Mouse (Mus musculus): ENCODE results near the gene Igf1.
A peak's percentile ranks its signal among the peaks of the same experiment; 100 is the strongest.

Gene Igf1

DNA sequence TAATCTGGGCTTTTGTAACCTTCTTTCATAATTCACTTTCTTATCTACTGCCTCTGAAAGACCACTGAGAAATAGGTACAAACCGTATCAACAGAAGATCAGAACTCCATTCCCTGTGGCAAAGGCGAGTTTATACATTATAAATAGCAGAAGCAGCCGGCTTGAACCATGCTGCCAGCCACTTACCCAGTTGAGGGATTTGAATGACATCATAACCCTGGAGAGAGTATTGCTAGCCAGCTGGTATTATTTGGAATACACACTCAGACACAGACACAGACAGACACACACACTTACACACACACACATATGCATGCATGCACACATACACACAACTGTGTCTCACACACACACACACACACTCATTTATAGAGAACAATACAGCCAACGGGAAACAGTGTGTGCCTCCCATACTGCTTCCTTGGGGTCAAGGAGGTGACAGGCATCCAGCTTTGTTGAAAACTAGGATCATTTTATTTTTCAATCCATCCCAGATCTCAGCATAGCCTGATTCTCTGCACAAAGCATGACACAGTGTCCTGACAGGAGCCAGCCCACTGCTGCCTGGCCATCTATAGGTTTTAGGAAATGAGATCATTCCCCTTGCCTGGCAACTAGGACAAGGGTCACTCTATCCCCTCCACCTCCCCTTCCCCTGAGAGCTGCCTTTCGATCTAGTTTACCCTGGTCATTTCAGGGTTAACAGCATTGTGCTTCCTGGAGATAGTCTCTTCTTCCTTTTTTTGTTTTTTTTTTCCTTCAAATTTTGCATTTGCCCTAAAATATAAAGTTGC, at the start of gene Igf1:
Gene Igf1 (plus strand): TSS at position 253 of the 794 bp plus-strand sequence.
- DNase-seq (ENCODE audit: low read depth): no peak

DNA sequence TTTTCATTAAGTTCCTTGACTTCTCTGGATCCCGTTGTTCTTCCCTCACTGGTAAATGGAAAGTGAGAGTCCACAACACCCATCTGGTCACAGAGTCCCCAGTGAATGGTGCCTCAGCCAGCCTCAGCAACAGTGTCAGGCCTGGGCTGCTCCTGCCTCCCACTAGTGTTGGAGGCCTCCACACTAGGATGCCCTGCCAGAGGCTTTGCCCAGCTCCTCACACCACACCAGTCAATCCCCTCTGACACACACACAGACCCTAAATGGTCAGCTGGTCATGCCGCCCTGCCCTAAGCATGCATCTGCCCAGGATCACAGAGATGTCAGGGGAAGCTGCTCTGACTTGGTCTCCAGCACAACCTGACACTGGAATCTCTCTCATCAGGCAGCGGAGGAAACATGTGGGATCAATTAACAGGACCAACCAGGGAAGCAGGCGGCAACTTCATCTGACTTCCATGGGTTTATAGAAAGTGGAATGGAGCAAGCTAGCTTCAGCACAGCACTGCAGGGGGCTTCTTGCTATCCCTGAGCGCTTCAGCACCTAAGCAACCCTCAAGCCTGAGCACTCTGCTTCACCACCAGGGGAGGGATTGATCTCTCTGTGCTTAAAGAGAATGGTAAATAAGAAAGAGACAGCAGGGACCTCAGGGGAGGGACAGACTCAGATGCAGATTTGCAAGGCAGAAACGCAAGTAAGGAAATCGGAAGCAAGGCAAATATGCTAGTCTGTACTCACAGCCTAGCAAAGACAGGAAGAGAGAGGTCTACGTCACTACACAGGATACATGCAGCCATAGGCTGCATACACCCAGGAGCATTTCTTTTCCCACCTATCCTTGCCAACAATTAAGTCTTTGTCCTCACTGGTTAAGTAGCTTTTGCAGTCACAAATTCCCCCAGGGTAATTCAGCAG, 45.6 kb upstream of the Igf1 start:
- DNase-seq (ENCODE audit: low read depth): no peak

DNA sequence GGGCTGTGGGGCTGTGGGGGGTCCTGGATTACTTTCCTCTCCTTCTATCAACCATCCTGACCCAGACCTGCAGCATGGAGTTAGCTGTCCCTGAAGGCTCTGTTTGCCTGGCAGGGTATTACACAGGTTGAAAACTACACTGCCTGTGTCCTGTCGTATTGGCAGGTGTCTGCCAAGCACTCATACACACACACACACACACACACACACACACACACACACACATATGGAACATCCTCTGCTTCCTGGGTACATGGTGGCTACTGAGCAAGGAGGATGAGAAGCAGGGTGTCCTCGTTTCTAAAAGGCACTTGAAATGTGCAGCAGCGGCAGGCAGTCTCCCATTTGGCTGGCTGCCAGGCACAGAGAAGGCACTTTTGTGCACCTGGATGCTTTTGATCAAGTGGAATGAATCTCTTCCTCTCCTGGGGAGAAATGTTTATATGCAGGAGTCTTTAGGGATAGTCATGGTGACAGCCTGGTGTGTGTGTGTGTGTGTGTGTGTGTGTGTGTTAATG, 44.9 kb upstream of the Igf1 start:
- DNase-seq (ENCODE audit: low read depth): no peak

DNA sequence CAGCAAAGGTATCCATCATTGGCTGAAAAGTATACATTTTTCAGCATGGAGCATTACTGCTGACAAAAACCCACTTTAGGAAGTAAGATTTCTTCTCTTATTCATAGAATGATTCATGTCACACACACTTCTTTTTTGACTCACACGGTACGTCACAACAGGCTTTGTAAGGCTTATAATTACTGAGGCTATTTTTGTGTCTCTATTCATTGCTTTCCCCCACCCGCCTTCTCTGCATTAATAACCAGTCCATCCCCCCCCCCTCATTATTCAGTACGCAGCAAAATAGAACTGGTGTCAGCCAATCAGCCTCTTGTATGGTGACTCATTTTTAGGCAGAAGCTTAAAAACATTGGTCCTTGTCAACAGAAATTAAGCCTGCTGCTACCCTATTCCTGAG, 41.2 kb upstream of the Igf1 start:
- DNase-seq (ENCODE audit: low read depth): no peak

DNA sequence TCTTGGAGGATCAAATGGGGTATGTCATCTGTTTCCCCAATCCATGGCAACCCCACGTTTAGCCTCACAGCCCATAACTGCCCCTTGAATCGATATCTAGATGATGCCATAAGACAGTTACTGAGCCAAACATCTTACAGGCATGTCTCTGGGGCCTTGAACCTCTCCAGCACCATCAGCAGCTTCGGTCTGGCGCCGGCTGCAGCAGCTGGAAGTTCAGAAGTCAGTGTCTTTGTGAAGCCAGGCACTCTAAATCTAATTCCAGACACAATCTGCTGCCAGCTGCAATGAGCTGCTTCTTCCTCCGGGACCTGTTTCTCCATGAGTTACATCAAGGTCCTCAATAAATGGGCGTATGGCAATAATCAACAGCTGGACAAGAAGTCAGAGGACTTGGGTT, 40.3 kb upstream of the Igf1 start:
- DNase-seq (ENCODE audit: low read depth): no peak

DNA sequence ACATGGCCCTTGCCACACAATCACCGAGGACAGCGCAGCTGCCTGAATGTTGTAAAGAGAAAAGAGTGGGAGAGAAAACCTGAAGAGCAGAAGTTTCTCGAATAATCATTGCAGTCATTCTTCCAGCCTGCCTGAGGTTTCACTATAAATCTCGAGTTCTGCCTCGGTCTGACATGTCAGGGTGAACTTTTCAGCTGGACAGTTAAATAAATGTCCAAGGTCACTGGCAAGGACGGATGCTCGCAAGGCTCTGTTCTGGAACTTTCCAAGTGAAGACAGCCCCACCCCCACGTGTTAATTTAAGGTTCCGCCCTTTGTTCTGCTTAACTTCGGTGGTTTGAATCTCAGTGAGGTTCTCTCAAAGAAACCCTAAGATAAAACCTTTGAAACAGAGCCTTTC, 36.2 kb upstream of the Igf1 start:
- no peak for DNase-seq (ENCODE audit: low read depth)

DNA sequence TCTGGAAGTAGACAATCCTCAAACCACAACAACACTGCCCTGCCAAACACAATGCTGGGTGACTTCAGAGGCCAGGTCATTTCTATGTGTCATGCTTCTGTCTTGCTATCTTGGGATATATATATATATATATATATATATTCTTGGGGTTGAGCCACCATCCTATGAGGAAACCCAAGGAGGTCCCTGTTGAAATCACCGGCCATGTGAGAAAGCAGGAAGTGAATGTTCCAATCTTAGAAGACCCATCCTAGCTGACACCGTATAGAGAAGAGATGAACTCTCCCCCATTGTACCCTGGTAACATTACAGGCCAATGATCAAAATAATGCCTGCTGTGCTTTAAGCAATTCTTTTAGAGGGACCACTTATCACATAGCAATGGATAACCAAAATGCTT, 28.1 kb upstream of the Igf1 start:
- no peak for DNase-seq (ENCODE audit: low read depth)

DNA sequence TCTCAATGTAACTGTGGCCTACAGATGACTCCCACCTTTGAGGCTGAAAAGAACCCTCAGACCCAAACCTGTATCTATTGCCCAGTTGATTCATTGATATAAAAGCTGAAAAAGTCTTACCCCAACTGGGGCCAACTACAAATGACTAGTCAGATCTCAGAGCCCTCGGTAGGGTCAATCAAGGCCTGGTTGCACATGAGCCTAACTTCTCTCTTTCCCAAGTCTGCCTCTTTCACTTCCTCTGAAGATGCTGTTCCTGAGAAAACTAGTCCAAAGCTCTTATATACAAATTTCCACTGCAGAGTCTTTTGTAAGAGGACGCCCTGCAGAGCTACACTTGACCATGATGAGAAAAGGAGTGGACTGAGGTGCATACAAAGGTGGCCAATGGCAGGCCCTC, 27.4 kb upstream of the Igf1 start:
- no peak for DNase-seq (ENCODE audit: low read depth)

DNA sequence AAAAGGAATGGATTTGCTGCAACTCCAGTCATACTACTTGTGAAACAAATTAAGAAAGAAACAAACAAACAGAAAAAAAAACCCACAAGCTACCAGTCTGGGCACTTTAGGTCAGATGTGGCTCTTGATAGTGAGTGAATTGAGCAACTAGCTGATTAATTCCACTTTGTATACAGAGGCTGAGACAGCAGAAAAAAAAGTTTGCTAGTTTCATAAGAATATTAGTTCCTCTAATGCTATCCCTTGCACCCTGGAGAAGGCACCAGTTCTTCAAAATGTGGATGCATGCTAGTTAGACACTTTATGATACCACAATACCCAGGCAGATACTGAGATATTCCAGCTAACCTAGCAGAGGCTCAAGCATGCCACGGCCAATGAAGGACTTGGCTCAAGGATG, 26.0 kb upstream of the Igf1 start:
- no peak for DNase-seq (ENCODE audit: low read depth)

DNA sequence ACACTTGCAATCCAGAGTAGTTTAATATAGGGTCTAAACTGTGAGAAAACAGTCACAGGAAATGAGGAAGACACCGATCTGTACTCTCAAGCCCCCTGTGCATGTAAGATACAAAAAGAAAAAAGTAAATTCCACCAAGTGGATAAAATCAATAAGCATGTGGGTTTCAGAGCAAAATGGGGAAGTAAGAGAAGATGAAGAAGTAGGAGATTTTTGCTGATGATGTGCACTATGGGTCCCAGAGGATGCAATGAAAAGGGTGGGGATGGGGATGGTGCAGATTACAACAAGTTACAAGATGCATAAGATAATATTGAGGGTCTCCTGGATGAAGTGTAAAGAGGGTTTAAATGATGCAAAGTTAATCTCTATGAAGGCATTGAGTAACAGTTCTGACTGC, 18.6 kb upstream of the Igf1 start:
- DNase-seq (ENCODE audit: low read depth): no peak

DNA sequence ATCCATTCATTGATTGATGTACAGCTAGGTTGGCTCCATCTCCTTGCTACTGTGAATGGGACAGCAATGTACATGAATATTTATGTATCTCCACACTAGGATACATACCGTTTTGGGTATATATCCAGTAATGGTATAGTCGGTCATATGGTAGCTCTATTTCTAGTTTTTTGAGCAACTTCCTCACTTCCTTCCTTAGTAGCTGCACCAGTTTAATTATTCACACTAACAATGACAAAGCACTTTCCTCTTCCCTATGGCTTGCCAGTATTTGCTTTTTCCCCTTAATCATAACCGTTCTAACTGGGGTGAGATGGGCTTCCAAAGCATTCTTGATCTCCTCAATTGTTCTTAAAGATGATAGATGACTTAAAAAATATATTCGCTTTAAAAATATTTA, 15.6 kb upstream of the Igf1 start:
- DNase-seq (ENCODE audit: low read depth): no peak

DNA sequence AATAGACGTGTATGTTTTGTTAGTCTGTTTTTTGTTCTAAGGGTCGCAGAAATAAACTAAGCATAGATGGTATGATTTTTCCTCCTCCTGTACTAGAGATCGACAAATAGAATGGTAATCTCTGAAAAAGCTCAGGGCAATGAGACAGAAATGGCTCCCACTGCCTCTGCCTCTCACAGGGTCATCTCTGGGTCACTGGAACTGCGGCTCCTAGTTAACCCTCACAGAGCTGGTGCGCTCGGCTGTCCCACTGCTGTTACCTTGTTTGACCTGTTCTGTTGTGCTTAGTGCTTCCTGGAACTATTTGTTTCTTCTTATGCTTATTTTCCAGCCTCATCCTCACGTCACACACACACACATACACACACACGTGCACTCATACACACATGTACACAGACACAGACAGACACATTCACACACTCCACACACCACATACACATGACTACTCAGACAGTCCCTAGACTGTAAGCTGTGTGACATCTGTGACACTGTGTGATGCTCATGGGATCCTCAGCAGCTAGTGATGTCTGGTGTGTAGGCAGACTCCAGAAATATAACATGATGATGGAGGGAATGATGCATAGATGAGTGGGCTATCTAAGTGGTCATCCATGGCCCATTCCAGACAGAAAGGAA, 13.0 kb upstream of the Igf1 start:
- DNase-seq (ENCODE audit: low read depth): no peak

DNA sequence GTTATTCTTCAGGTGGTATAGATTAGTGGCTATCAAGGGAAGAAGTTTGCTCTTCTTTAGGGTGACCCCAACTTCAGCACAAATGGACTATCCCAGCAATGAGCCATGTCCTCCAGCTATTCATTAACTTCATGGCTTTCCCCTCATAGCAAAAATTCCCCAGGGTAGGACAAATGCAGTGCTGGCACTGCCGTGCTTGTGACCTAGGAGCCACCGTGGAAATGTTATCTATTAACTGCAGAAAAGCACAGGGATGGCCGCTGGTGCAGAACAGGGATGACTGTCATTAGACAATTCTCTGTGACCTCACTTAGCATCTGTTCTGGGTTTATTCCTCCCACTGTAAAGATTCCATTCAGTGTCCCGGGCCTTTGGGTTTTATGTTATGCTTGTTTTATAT, 10.2 kb upstream of the Igf1 start:
- DNase-seq (ENCODE audit: low read depth): no peak

DNA sequence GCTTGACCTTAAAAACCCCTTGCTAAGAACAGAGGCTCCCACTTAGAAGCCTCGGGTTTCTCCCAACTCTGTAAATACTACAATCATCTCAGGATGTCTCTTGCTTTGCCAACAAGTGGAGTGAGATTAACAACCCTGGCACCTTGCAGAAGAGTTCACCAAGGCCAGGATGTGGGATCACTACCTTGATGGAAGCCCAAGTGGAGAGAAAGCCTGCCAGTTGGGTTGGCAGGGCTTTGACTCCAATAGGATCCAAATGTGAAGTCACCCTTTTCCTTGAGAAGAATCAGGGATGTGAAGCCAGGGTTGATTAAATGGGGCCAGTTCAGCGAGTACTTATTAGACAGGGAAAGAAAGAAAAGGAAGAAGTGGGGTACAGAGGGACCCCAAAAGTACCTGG, 9.6 kb upstream of the Igf1 start:
- DNase-seq (ENCODE audit: low read depth): no peak

DNA sequence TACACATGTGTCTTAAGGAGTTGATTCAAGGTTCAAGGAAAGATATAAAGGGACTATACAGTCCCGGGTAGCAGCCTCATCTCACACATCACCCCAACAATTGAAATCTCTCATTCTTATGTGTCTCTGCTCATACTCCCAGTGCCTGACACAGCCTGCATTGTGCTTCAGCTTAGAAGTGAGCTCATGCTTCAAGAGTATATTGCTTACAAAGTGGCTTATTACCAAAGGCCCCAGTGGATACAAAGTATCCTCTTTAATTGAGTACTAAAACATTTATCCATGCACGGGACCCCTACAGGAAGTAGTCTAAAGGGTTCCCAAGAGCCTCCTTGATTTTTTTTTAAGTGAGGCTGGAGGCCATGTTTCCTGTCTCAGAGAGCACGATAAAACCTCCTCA, 6.6 kb upstream of the Igf1 start:
- no peak for DNase-seq (ENCODE audit: low read depth)

DNA sequence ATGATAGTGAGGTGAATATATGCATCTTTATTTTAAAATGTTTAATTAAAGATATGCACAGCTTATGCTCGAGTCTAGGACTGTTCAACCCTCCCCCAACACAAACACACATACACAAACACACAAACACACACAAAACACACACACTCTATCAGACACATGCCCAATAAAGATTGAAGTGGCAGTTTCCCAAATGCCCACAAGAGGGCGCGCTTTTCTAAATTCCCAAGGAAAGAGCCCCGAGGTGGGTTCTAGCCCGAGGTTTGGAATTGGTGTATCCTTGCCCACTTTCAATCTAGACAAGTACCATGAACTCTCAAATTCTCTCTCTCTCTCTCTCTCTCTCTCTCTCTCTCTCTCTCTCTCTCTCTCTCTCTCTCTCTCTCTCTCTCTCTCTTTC, 3.7 kb upstream of the Igf1 start:
- peak; percentile 58 for DNase-seq (ENCODE audit: low read depth)

DNA sequence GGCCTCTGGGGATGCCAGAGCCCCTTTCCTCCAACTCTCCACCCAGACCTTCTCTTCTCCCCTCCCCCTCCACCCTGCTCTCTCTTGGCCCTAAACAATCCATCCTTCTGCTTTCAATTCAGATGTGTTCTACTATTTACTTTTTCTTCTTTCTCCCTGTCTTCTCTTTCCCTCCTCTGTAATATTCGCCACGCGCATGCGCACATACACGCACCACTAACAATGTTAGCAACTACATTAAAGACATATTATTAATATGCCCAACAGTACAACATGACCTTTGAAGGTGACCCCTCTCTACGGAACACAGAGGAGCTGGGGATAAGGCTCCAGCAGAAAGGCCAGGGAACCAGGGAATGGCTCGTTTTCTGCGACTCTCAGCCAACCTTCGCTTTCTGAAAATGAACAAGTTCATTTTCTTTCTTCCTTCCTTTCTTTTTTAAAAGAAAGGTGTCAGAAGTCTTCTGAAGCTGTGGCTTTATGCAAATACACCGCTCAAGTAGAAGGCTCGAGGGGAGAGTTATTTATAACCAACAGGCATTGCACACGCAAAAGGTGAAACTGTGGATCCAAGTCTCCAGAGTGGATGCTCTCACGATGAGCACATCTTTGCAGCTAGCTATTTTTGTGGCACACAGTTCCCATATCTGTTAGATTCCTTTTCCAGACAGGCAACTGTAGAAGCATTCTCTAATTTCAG, 2.5 kb upstream of the Igf1 start:
- no peak for DNase-seq (ENCODE audit: low read depth)

DNA sequence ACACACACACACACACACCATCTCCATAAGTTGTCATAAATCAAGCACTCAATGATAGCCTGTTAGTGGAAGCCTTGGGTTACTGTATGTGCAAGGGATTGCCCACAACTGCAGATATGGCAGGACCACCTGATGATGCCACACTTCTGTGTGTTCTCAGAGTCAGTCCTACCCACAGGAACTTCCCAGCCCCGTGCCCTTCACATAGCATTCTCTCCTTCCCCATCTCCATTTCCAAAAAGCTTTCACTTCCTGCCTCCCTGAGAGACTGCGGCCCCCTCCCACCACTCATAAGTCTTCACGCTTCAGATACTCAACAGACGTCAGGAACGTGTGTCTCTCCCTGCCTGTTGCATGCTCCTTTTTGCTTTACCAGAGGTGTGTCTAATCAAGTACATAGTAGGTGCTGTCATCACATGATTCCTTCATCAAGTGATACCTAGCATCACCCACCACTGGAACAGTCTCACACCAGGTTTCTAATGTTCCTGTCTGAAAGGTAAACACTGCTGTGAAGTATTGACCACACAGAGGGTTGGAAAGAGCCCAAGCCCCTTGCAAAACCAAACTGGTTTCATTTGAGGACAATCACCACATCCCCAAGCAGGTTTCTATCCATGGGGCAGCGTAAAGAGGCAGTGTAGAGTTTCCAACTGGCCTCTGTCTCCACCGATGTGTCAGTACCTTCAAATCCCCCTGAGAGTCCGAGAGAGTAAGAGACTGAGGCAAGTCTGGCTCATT, 680 bp upstream of the Igf1 start:
- no peak for DNase-seq (ENCODE audit: low read depth)

DNA sequence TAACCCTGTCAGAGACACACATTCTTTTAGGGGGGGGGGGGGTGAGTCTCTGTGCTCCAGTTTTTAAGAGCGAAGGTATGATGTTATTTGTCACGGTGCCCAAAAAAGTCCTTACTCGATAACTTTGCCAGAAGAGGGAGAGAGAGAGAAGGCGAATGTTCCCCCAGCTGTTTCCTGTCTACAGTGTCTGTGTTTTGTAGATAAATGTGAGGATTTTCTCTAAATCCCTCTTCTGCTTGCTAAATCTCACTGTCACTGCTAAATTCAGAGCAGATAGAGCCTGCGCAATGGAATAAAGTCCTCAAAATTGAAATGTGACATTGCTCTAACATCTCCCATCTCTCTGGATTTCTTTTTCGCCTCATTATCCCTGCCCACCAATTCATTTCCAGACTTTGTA, 874 bp downstream of the Igf1 start:
- no peak for DNase-seq (ENCODE audit: low read depth)

DNA sequence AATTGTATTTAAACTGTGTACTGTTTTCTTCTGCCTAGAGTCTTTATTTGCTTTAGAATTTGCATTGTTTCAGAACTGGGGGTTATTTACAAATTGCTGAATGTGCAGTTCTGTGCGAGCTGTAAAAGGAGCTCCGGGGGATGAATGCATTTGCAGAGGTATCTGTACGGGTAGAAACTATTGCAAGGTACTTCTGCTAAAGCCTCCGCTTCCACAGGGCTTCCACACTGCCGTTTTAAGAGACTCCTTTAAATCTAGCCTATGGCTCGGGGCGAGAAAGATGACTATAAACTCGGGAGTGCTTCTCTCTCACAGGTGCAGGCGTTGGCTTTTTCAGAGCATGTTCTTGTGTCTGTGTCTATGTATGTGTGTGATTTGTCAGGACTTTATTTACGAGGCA, 1.4 kb downstream of the Igf1 start:
- no peak for DNase-seq (ENCODE audit: low read depth)
